Mouse (Mus musculus): ENCODE data around the gene 1110059E24Rik. TPM values are rescaled to one million over a fixed set of nuclear protein-coding genes. Genes with fewer than 3 reads are reported as not detected.
A peak's percentile ranks its signal among the peaks of the same experiment; 100 is the strongest.
"Not testable (repeated sequence)": the region's sequence is repeated elsewhere in the genome, so short reads cannot be mapped to it uniquely, and the experiment has no call there.

Gene 1110059E24Rik
- polyA plus RNA-seq, 1 experiment from 2014 or later, result 46.3 TPM

DNA sequence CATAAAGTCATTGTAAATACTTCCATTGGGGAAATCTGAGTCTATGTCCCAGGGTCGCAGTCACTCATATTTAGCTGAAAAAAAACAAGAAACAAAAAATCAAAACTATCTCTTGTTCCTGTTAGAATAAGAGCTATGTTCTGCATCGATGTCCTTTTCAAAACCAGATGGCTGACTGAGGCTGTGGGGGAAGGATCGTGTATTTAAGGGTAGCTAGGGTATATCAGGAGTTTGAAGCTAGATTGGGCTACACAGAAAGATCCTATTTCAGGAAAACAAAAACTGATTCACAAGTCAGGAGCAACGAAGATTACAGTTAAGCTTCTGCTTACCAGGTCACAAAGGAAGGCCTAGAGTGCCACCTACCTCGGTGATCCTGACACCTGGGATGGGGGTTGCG lies 42.5 kb downstream of the 1110059E24Rik start:
- H3K4me2 ChIP-seq (ENCODE audit: low read depth, low read length), result no peak overlapping the region
- H3K27me3 ChIP-seq (ENCODE audit: control insufficient read depth, insufficient read depth, low read length), result no peaks in the 10 kb centered on the region
- no peaks in the 10 kb centered on the region for H3K36me3 ChIP-seq (ENCODE audit: control insufficient read depth, insufficient read depth, low read length)
- H3K4me3 ChIP-seq (replicated peaks; ENCODE audit: low read length), result no peak overlapping the region
- H3K9ac ChIP-seq (ENCODE audit: low read length), result no peak overlapping the region
- H3K27ac ChIP-seq (ENCODE audit: low read length), result no peak overlapping the region
- no peak for ATAC-seq (ENCODE audit: insufficient read depth, low FRiP score)
- H3K4me1 ChIP-seq (ENCODE audit: control insufficient read depth, insufficient read depth, low read length), result no peaks in the 10 kb centered on the region
- no peaks in the 10 kb centered on the region for H3K9me3 ChIP-seq (replicated peaks; ENCODE audit: control insufficient read depth, low read length)
- WGBS, result 76% methylated on average over 6 of the region's 6 CpGs

DNA sequence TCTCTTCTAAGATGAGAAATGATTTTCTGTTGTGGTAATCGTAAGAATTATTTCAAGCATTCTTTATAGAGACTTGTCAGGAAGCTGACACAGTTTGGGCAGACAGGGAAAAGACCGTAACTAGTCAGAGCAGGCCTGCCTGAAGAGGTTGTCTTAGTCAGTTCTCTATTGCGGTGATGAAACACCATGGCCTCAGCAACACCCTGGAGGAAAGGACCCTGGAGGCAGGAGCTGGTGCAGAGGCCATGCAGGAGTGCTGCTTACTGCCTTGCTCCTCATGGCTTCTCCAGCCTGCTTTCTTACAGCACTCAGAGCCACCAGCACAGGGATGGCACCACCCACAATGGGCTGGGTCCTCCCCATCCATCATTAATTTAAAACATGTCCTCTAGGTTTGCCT lies 47.5 kb downstream of the 1110059E24Rik start:
- no peaks in the 10 kb centered on the region for H3K27me3 ChIP-seq (ENCODE audit: control insufficient read depth, insufficient read depth, low read length)
- 80% methylated on average over 3 of the region's 3 CpGs for WGBS

DNA sequence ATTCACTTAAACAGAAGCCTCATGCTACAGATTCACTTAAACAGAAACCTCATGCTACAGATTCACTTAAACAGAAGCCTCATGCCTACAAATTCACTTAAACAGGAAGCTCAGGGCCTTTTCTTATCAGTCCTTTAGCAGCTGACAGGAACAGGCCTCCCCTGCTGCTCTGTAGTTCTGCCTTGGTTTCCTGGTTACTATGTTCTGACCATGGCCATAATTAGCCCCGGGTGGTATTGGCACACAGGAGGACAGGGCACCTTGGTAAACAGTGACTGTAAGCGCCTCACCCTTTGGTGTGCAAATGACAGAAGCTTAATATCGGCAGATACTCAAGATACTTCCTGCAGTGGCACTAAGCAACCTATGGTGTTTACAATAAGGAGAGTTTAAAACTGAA lies 48.9 kb downstream of the 1110059E24Rik start:
- peak; percentile 58; the same call in 1 of the 2 replicates for ATAC-seq (ENCODE audit: insufficient read depth, low FRiP score)
- WGBS, result 43% methylated on average over 3 of the region's 3 CpGs

More for the DNA sequence above, 47.5 kb downstream of the 1110059E24Rik start:
- ATAC-seq (ENCODE audit: insufficient read depth, low FRiP score), result no peak
- no peaks in the 10 kb centered on the region; the same call in 1 of the 2 replicates for H3K36me3 ChIP-seq (ENCODE audit: control insufficient read depth, insufficient read depth, low read length)
- no peaks in the 10 kb centered on the region for H3K9me3 ChIP-seq (replicated peaks; ENCODE audit: control insufficient read depth, low read length)
- H3K27ac ChIP-seq (ENCODE audit: low read length), result no peak overlapping the region
- H3K4me1 ChIP-seq (ENCODE audit: control insufficient read depth, insufficient read depth, low read length), result peaks cover 10% of the 10 kb centered on the region; the same call in 1 of the 2 replicates
- H3K4me2 ChIP-seq (ENCODE audit: low read depth, low read length), result no peak overlapping the region
- no peak overlapping the region for H3K4me3 ChIP-seq (replicated peaks; ENCODE audit: low read length)
- no peak overlapping the region for H3K9ac ChIP-seq (ENCODE audit: low read length)

GRCm38 (mm10) chr19:21601541-21602101 lies 51.2 kb downstream of the 1110059E24Rik start:
- H3K27ac ChIP-seq (ENCODE audit: low read length), result no peak overlapping the region
- H3K9ac ChIP-seq (ENCODE audit: low read length), result no peak overlapping the region
- H3K4me3 ChIP-seq (replicated peaks; ENCODE audit: low read length), result no peak overlapping the region
- H3K36me3 ChIP-seq (ENCODE audit: control insufficient read depth, insufficient read depth, low read length), result peaks cover 2% of the 10 kb centered on the region; the same call in 1 of the 2 replicates
- H3K27me3 ChIP-seq (ENCODE audit: control insufficient read depth, insufficient read depth, low read length), result no peaks in the 10 kb centered on the region
- 30% methylated on average over 3 of the region's 3 CpGs for WGBS
- H3K4me1 ChIP-seq (ENCODE audit: control insufficient read depth, insufficient read depth, low read length), result peaks cover 14% of the 10 kb centered on the region; the same call in 1 of the 2 replicates
- ATAC-seq (ENCODE audit: insufficient read depth, low FRiP score), result no peak
- H3K9me3 ChIP-seq (replicated peaks; ENCODE audit: control insufficient read depth, low read length), result no peaks in the 10 kb centered on the region
- no peak overlapping the region for H3K4me2 ChIP-seq (ENCODE audit: low read depth, low read length)

More for the DNA sequence above, 48.9 kb downstream of the 1110059E24Rik start:
- H3K4me3 ChIP-seq (replicated peaks; ENCODE audit: low read length), result no peak overlapping the region
- H3K4me2 ChIP-seq (ENCODE audit: low read depth, low read length), result no peak overlapping the region
- H3K9me3 ChIP-seq (replicated peaks; ENCODE audit: control insufficient read depth, low read length), result no peaks in the 10 kb centered on the region
- H3K36me3 ChIP-seq (ENCODE audit: control insufficient read depth, insufficient read depth, low read length), result no peaks in the 10 kb centered on the region; the same call in 1 of the 2 replicates
- H3K9ac ChIP-seq (ENCODE audit: low read length), result no peak overlapping the region
- peaks cover 14% of the 10 kb centered on the region; the same call in 1 of the 2 replicates for H3K4me1 ChIP-seq (ENCODE audit: control insufficient read depth, insufficient read depth, low read length)
- H3K27me3 ChIP-seq (ENCODE audit: control insufficient read depth, insufficient read depth, low read length), result no peaks in the 10 kb centered on the region
- H3K27ac ChIP-seq (ENCODE audit: low read length), result no peak overlapping the region

GRCm38 (mm10) chr19:21598659-21599352 lies 54.0 kb downstream of the 1110059E24Rik start:
- Histone ChIP-seq H3K4me3 (replicated peaks; ENCODE audit: low read length) (no peak overlapping the region), H3K27me3 (ENCODE audit: control insufficient read depth, insufficient read depth, low read length) (no peaks in the 10 kb centered on the region), H3K9me3 (replicated peaks; ENCODE audit: control insufficient read depth, low read length) (no peaks in the 10 kb centered on the region), H3K4me2 (ENCODE audit: low read depth, low read length) (no peak overlapping the region), H3K9ac (ENCODE audit: low read length) (peak overlapping the region; percentile 24; the same call in 1 of the 2 replicates), H3K36me3 (ENCODE audit: control insufficient read depth, insufficient read depth, low read length) (0 out of 2 replicates have a peak, but pooled peaks cover 2% of the 10 kb centered on the region), H3K27ac (ENCODE audit: low read length) (peak overlapping the region; percentile 76), H3K4me1 (ENCODE audit: control insufficient read depth, insufficient read depth, low read length) (peaks cover 12% of the 10 kb centered on the region; the same call in 1 of the 2 replicates)
- ATAC-seq (ENCODE audit: insufficient read depth, low FRiP score), result peak; percentile 44; the same call in 1 of the 2 replicates
- 38% methylated on average over 8 of the region's 8 CpGs for WGBS

DNA sequence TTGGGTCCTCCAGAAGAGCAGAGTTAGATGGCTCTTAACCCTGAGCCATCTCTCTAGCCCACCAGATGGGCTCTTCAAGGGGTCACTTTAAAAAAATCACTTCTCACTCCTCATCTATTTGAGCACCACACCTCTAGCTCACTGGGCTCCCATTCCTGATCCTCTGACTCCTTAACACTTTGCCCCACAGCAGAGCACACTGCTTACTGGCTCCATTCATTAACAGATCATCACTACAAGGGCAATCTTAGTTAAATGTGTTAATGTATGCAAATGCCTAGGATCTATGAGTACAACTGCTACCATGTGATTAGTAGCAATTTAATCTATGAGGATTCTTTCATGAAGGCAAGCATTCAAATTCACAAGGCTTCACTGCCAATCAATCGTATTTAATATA lies 58.1 kb downstream of the 1110059E24Rik start:
- H3K9me3 ChIP-seq (replicated peaks; ENCODE audit: control insufficient read depth, low read length), result no peaks in the 10 kb centered on the region
- no peak overlapping the region for H3K4me3 ChIP-seq (replicated peaks; ENCODE audit: low read length)
- H3K27ac ChIP-seq (ENCODE audit: low read length), result no peak overlapping the region
- no peak overlapping the region for H3K4me2 ChIP-seq (ENCODE audit: low read depth, low read length)
- ATAC-seq (ENCODE audit: insufficient read depth, low FRiP score), result no peak
- no peaks in the 10 kb centered on the region for H3K27me3 ChIP-seq (ENCODE audit: control insufficient read depth, insufficient read depth, low read length)
- H3K9ac ChIP-seq (ENCODE audit: low read length), result no peak overlapping the region
- H3K4me1 ChIP-seq (ENCODE audit: control insufficient read depth, insufficient read depth, low read length), result peaks cover 4% of the 10 kb centered on the region; the same call in 1 of the 2 replicates
- WGBS, result 89% methylated on average over 1 of the region's 1 CpGs
- 0 out of 2 replicates have a peak, but pooled peaks cover 2% of the 10 kb centered on the region for H3K36me3 ChIP-seq (ENCODE audit: control insufficient read depth, insufficient read depth, low read length)

DNA sequence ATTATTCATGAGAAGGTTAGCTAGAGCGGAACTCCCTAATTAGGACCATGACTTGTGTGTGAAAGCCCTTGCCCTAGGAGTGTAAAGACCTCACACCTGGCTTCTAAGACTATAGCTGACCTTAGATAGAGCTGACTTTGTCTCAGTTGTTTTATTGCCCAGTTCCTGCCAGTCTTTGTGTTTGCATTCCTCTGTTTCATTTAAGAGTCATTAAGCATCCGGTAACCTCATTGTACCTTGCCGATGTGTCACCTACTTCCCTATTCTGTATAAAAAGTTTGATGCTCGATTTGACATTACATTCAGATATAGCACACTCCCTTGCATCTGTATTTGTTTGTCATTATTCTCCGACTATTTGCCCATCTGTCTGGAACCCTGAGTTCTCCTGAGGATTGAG lies 60.6 kb downstream of the 1110059E24Rik start:
- 94% methylated on average over 5 of the region's 5 CpGs for WGBS
- ATAC-seq (ENCODE audit: insufficient read depth, low FRiP score); H3K4me3 ChIP-seq (replicated peaks; ENCODE audit: low read length); H3K4me1 ChIP-seq (ENCODE audit: control insufficient read depth, insufficient read depth, low read length); H3K36me3 ChIP-seq (ENCODE audit: control insufficient read depth, insufficient read depth, low read length); H3K9ac ChIP-seq (ENCODE audit: low read length); H3K9me3 ChIP-seq (replicated peaks; ENCODE audit: control insufficient read depth, low read length); H3K4me2 ChIP-seq (ENCODE audit: low read depth, low read length); H3K27ac ChIP-seq (ENCODE audit: low read length); H3K27me3 ChIP-seq (ENCODE audit: control insufficient read depth, insufficient read depth, low read length): not testable (repeated sequence)

GRCm38 (mm10) chr19:21589888-21590287 lies 62.9 kb downstream of the 1110059E24Rik start:
- Histone ChIP-seq H3K27ac (ENCODE audit: low read length) (no peak overlapping the region), H3K27me3 (ENCODE audit: control insufficient read depth, insufficient read depth, low read length) (no peaks in the 10 kb centered on the region), H3K4me1 (ENCODE audit: control insufficient read depth, insufficient read depth, low read length) (no peaks in the 10 kb centered on the region), H3K4me3 (replicated peaks; ENCODE audit: low read length) (no peak overlapping the region), H3K4me2 (ENCODE audit: low read depth, low read length) (no peak overlapping the region), H3K36me3 (ENCODE audit: control insufficient read depth, insufficient read depth, low read length) (no peaks in the 10 kb centered on the region), H3K9me3 (replicated peaks; ENCODE audit: control insufficient read depth, low read length) (no peaks in the 10 kb centered on the region), H3K9ac (ENCODE audit: low read length) (no peak overlapping the region)
- no peak for ATAC-seq (ENCODE audit: insufficient read depth, low FRiP score)
- WGBS, result 90% methylated on average over 1 of the region's 1 CpGs

DNA sequence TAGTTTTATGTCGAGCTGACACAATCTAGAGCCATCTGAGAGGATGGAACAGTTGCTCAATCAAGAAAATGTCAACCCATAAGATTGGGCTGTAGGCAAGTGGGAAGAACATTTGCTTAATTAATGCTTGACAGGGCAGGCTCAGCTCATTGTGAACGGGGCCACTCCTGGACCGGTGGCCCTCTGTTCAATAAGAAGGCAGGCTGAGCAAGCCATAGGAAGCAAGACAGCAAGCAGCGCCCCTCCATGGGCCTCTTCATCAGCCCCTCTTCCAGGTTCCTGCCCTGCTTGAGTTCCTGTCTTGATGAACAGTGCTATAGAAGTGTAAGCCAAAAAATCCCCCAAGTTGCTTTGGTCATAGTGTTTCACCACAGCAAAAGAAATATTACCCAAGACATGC lies 65.2 kb downstream of the 1110059E24Rik start:
- Histone ChIP-seq H3K4me1 (ENCODE audit: control insufficient read depth, insufficient read depth, low read length) (no peaks in the 10 kb centered on the region), H3K27me3 (ENCODE audit: control insufficient read depth, insufficient read depth, low read length) (no peaks in the 10 kb centered on the region), H3K9me3 (replicated peaks; ENCODE audit: control insufficient read depth, low read length) (no peaks in the 10 kb centered on the region), H3K27ac (ENCODE audit: low read length) (no peak overlapping the region), H3K4me3 (replicated peaks; ENCODE audit: low read length) (no peak overlapping the region), H3K36me3 (ENCODE audit: control insufficient read depth, insufficient read depth, low read length) (no peaks in the 10 kb centered on the region), H3K9ac (ENCODE audit: low read length) (no peak overlapping the region), H3K4me2 (ENCODE audit: low read depth, low read length) (no peak overlapping the region)
- no peak for ATAC-seq (ENCODE audit: insufficient read depth, low FRiP score)
- 78% methylated on average over 4 of the region's 4 CpGs for WGBS
